Mouse (Mus musculus) urinary bladder, adult 18-20 months (tissue): ENCODE measurements around the gene Ambra1.

Experiments used
- DNase-seq, 2 experiments: peaks; one replicate each; pipeline ENCODE4 v3.0.0; 2022; ENCODE audit warnings: low spot score in 2 of 2, mixed read lengths in 2 of 2

Ambra1 gene

GRCm38 (mm10) chr2:91921181-91921789 is 191.4 kb downstream of the Ambra1 start:
- DNase-seq = peak in 1 of 2 experiments; percentile 72

DNA sequence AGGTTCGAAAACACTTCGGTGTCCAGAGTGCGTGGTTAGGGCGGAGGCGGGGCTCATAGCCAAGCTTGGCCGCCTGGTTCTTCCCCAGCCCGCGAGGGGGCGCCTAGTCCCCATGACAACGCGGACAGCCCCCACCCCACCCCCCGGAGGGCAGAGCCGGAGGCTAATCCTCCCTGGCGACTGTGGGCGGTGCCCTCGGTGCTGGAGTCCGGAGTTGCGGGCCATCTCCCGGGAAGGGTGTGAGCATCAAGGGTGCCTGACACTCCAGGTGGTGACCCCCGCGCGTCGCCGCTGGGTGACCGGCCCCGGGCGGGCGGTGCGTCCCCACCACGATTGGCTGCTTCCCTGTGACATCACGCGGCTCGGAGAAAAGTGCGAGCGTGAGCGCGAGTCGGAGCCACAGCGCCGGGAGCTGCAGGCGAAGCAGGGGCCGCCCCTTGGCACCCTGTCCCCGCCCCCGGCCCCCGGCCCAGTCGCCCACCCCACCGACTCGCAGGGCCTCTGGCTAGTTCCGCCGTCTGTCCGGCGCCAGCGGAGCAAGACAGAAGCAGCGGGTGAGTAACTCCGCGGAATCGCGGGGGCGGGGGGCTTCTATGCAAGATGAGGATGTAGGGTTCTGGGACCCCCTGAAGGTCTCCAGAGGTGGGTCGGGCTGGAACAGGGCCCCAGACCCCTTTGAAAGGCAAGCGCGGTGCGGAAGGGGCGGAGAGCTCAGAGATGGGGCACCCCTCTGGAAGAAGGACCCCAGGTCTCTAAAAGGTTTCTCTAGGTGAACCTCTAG is 192.0 kb downstream of the Ambra1 start:
- no peak for DNase-seq

- no peak for DNase-seq
Measured at GRCm38 (mm10) chr2:91922586-91923414, 192.9 kb downstream of the Ambra1 start.

DNA sequence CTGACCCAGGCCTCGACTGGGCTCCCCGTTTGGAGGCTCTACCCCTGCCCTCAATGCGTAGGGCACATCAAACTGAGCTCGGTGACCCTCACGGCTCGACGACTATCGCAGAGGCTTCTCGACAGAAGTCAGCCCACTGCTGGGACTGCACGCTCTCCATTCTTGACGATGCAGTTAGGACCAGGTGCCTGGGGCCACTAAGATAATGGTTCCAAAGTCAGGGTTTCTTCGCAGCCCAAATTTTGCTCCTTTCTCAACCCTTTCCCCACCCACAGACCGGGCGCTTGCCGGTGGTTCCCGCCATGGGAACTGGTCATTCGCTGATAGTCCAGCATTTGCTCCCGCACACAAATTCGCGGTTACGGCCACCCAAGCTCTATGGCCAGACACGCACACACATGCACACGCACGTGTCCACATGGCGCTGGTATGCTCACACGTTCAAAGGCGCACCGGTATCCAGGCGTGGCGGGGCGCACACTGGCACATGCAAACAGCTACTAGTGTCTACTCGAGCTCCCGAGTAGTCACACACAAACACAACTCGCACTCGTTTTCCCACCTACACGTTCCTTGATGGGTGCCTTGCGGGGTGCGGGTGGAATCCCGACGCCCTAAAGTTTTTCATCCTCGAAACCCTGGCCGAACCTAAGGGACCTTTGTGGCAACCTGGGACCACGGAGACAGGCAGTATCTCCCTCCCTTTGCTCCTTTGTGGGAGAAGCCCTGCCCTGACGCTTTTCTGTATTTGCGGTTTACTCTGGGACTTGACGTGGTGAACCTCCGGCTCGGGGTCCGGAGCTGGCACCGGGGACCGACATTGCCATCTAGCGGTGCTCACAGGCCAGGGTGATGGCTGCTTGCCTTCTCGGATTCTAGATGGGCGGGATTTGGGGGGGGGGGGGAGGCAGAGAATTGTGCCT is 193.7 kb downstream of the Ambra1 start:
- no peak for DNase-seq

DNA sequence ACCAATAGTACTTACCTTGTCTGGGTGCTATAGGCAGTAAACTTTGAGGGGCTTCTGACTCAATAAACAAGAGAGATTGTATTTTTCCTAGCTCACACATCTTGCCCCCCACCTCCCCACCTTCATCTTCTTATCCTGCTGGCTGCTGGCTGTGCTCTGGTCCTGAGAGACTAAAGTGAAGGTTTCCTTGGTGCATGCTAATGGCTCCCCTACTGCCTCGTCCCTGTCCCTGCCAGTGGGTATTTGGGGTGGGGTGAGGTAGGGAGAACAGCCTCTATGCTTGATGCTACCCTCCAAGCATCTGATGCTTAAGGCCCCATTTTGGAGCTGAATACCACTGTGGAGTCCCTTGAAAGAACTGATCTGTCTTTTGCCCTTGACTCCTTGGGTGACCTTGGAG is 194.8 kb downstream of the Ambra1 start:
- DNase-seq = no peak

GRCm38 (mm10) chr2:91925442-91925841 is 195.5 kb downstream of the Ambra1 start:
- DNase-seq = no peak

DNA sequence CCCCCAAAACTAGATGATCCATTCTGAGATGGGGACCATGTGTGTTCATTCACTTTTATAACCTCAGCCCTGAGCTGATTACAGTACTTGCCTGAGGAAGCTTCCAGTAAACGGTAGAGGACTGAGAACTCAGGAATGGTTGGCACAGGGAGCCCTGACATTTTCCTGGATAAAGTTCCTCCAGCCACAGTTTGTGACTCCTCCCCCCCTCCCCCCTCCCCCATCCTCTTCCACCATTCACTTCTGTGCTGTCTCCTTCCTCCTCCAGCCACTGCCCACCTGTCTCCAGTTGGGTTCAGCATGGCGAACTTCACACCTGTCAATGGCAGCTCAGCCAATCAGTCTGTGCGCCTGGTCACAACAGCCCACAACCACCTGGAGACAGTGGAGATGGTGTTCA is 197.0 kb downstream of the Ambra1 start, which contains the start of gene Chrm4:
Gene Chrm4, plus strand, starts transcription at position 301 of the 400 bp plus-strand sequence.
- no peak for DNase-seq

- peak in 1 of 2 experiments; percentile 38 for DNase-seq
Measured at GRCm38 (mm10) chr2:91927826-91928533, 198.0 kb downstream of the Ambra1 start.

DNA sequence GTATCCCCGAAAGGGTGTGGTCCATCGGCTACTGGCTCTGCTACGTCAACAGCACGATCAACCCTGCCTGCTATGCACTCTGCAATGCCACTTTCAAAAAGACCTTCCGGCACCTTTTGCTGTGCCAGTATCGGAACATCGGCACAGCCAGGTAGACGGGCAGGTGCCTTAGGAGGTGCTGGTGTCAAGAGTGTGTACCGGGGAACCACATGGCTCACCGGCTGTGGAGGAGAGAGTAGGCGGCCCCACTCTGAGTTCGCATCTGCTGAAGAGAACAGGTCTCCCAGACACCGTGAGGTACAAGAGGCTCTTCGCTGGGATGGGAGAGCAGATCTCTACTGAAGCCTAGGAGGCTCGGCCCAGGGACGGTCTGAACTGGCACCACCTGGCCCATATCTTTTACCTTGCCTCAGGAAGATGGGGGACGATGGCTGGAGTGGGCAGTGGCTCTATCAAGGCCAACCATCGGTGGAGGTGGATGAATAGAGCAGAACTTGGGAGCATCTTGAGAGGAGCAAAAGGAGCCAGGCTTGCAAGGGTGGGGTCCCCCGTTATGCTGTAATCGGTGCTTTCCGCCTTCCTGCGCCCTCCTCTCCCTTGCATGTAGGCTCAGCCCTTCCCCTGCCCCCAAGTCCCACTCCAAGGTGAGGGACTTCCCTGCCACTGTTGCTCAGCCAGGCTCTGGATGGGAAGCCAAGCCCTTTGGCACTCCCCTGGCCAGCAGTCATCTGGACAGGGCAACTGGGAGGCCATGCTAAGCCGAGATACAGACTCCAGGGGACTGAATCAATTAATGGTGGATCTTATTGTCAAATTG is 198.8 kb downstream of the Ambra1 start:
- DNase-seq = no peak

DNA sequence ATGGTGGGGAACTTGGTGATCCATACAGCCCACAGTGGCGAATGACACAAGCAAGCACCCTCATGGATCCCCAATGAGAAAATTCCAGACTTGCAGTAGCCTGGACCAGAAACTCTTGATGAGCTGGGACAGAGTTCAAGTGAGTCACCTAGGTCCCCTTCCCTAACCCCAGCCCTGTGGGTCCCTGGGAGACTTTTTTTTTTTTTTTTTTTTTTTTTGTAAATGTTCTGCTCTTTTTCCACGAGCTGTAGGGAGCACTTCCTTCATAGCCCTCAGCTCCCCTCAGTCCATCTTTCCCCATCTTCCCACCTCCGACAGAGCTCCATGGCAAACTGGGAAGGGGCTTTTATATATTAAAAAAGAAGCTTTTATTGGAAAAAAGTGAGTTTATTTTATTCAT is 199.5 kb downstream of the Ambra1 start:
- no peak for DNase-seq

- no peak for DNase-seq
Measured at GRCm38 (mm10) chr2:91929936-91930335, 200.0 kb downstream of the Ambra1 start.

GRCm38 (mm10) chr2:91930761-91931291 is 200.9 kb downstream of the Ambra1 start:
- DNase-seq = no peak

DNA sequence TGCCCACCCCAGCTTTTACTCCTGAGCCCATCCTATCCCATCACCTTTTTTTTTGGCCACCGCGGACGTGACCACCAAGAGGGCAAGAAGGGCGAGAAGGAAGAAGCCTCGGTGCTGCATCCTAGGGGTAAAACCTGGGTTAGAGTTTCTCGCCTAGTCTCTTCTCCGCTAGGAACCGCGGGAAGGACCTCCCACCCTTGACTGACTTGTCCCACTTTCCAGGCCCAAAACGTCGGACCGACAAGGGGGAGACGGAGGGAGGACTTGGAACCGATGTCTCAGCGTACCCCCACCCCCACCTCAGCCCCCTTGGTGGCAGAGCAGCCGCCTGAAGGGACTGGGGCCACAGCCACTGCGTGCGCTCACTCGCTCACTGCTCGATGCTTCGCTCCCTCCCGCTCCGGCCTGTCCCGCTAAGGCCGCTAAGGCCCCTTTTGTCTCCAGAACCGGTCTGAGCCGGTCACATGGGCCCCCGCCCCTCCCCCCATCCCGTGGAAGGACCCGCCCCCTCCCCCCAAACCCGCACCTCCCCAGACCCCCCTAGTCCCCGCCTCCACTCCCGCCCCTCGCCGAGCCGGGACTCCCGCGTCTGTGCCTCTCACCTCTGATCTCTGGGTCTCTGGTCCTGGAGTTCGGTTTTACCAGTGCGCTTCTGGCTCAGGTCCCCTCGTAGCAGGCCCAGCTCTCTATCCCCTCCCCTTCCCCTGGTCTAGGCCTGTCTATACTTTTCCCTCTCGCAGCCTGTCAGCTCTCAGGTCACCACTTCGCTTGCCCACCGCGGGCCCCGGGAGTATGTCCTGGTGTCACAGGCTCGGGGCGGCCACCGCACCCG is 201.6 kb downstream of the Ambra1 start:
- DNase-seq = no peak

DNA sequence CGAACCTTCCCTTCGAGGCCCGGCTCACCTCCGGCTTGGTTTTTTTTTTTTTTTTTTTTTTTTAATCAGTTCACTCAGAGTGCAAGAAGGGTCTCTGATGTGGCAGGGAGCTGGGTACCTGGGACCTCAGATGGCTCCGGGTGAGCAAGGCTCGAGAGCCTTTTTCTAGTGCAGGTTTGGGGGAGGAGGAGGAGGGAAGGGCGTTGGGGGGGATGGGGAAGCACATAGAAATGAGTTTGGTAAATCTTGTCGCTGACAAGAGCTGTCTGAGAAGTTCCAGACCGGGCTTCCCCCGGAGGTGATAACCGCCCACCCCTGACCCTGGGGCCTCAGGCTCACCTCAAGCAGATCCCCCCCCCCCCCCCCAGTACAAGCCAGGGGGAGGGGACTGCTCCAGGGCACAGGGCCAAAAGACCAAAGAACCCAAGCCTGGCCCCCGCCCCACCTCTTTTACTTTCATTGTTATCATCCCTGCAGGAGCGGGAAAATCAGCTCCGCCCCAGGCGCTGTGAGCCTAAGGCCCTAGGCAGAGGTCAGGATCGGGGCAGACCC is 202.3 kb downstream of the Ambra1 start, which contains the start of gene Mdk:
Gene Mdk, minus strand, starts transcription at position 138 of the 552 bp plus-strand sequence.
- DNase-seq = no peak

DNA sequence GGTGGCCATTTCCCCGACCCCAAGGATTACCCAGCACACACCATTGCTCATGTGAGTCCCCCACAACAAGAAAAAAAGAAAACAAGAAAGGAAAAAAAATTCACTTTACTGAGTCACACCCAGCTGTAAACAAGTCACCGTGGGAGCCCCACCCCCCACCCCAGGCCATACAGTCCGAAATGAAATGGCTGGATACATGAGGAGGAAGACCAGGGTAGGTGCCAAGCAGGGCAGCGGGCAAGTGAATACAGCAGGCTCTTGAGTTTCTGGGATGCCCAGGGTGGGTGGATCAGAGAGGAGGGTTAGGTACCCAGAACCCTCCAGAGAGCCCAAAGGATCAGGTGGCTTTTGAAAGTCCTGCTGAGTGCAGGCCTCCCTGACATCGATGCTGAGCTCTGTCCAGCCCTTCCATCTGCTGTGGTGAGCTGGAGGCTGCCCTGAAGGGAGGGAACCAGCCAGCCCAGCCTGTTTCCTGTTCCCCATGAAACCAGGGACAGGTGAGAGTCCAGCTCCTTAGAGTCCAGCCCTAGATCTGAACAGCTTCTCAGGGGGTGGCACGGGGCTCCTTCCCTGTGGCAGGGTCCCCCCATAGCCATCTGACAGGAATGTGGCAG is 202.9 kb downstream of the Ambra1 start:
- DNase-seq = no peak

DNA sequence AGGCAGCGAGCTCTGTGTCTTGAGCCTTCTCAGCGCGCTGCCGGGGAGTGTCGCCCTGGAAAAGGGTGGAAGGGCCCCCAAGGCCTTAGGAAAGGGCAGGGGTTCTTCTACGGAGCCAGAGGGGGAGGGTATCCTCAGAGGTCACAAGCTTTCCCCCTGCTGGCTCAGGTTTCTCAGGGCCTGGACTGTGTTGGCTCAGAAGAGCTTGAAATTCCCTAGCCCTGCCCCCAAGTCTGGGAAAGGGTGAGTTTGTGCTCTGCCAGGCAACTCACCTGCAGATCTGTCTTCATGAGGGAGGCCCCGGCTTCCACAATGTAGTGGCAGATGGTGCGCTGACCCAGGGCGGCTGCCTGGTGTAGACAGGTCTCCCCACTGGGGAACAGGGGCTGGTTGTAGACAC is 203.5 kb downstream of the Ambra1 start:
- no peak for DNase-seq

GRCm38 (mm10) chr2:91934016-91934415 is 204.1 kb downstream of the Ambra1 start:
- DNase-seq = no peak
